ENCODE assay signal across 9 mouse cellular contexts in the genomic region with DNA sequence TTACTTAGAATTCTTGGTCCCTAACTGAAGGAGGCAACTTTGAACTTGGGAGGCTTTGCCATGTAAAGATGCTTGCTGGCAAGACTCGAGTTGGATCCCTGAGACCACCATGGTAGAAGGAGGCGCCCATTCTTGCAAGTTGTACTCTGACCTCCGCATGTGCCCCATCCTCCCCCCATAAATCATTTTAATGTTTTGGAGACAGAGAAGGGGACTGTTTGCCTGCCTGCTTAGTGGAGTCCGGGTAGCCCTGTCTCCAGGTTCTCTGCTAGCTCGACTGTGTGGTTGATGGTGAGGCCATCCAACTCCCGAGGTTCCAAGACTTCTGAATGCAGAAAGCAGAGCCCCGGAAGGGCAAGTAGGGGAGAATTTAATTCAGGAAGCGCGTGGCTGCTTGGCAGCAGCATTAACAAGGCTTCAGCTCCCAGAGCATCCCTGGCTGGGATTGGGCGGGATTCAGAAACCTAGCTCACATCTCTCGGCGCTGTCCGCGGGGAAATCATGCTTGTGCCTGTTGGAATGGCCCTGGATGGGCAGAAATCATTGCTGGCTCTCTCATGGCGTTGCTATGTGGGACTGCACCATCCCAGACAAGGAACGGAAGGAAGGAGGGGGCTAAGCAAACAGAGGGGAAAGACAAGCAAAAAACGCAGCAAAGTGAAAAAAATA.
DNase-seq lines count a peak whose midpoint lies in the region; ATAC-seq and TF ChIP-seq lines count a peak whose summit lies in the region.
"Had no signal": no experiment of that assay in that cellular context is flagged by ENCODE, and none has a peak within 500 bp of the region (broad histone marks: within the 10 kb centered on the region; RNA-seq: fewer than 3 reads in every experiment).

No protein-coding gene starts in this region.

- H3K36me3 ChIP-seq in heart, embryonic 13.5 days: no peaks in the 10 kb centered on the region
- no peaks in the 10 kb centered on the region for H3K36me3 ChIP-seq in hindbrain, embryonic 14.5 days (replicated peaks; ENCODE audit: control insufficient read depth, insufficient read depth)
- no peaks in the 10 kb centered on the region for H3K36me3 ChIP-seq in midbrain, embryonic 12.5 days
- H3K36me3 ChIP-seq: liver, embryonic 15.5 days had no signal

- TF ChIP-seq CTCF in brain, embryonic 14.5 days (IDR thresholded peaks at IDR 0.05; ENCODE audit: borderline replicate concordance, extremely low read depth, insufficient read depth, insufficient read length): no peak

- H3K4me1 ChIP-seq in heart, embryonic 13.5 days: peaks cover 5% of the 10 kb centered on the region; the same call in 1 of the 2 replicates
- peaks cover 30% of the 10 kb centered on the region for H3K4me1 ChIP-seq in hindbrain, embryonic 14.5 days (replicated peaks; ENCODE audit: control insufficient read depth, insufficient read depth, low read length)
- 0 out of 2 replicates have a peak, but pooled peaks cover 5% of the 10 kb centered on the region for H3K4me1 ChIP-seq in midbrain, embryonic 12.5 days

- H3K9ac ChIP-seq in heart, embryonic 13.5 days: no peak overlapping the region
- H3K9ac ChIP-seq in hindbrain, embryonic 14.5 days: peak overlapping the region; percentile 38; the same call in 1 of the 2 replicates
- H3K9ac ChIP-seq in midbrain, embryonic 12.5 days (replicated peaks): no peak overlapping the region
- H3K9ac ChIP-seq: liver, embryonic 15.5 days had no signal

- WGBS in heart, embryonic 13.5 days: 45% methylated on average over 17 of the region's 17 CpGs
- WGBS in hindbrain, embryonic 14.5 days: 44% methylated on average over 17 of the region's 17 CpGs
- 58% methylated on average over 17 of the region's 17 CpGs for WGBS in midbrain, embryonic 12.5 days

- H3K4me2 ChIP-seq in heart, embryonic 13.5 days: peak overlapping the region; percentile 38
- peak overlapping the region; percentile 38 for H3K4me2 ChIP-seq in hindbrain, embryonic 14.5 days (replicated peaks)
- H3K4me2 ChIP-seq in midbrain, embryonic 12.5 days (replicated peaks): peak overlapping the region; percentile 33; the same call in 1 of the 2 replicates
- H3K4me2 ChIP-seq: liver, embryonic 15.5 days had no signal

- H3K27ac ChIP-seq in heart, embryonic 13.5 days (replicated peaks): no peak overlapping the region
- H3K27ac ChIP-seq in hindbrain, embryonic 14.5 days: peak overlapping the region; percentile 65
- H3K27ac ChIP-seq in midbrain, embryonic 12.5 days (replicated peaks): peak overlapping the region; percentile 52
- H3K27ac ChIP-seq: liver, embryonic 15.5 days had no signal

- DNase-seq in heart, postnatal 25 days (ENCODE audit: low spot score): no peak
- DNase-seq in brain, embryonic 14.5 days (ENCODE audit: low read depth): peak; percentile 63
- peak; percentile 60 for DNase-seq in hindbrain, embryonic 14.5 days (ENCODE audit: low spot score)
- DNase-seq in layer of hippocampus, postnatal 36 days: no peak
- no peak for DNase-seq in cerebellum, adult 11 months
- no peak for DNase-seq in layer of hippocampus, postnatal 10 days (ENCODE audit: low spot score in 2 of 2)

- no peak overlapping the region for H3K4me3 ChIP-seq in heart, embryonic 13.5 days
- H3K4me3 ChIP-seq in hindbrain, embryonic 14.5 days (replicated peaks; ENCODE audit: low read length): 0 out of 2 replicates have a peak overlapping the region, but pooled peaks have one; percentile 2
- no peak overlapping the region for H3K4me3 ChIP-seq in midbrain, embryonic 12.5 days
- H3K4me3 ChIP-seq: liver, embryonic 15.5 days had no signal

- intact Hi-C loops in heart, postnatal 25 days (cut with DNase I): no loop called here

- ATAC-seq in heart, embryonic 13.5 days (ENCODE audit: extremely low read depth, insufficient number of reproducible peaks, low FRiP score, low TSS enrichment): no peak
- ATAC-seq in hindbrain, embryonic 14.5 days (ENCODE audit: low FRiP score): 0 out of 2 replicates have a peak, but pooled peaks have one; percentile 31
- no peak for ATAC-seq in midbrain, embryonic 12.5 days (ENCODE audit: low FRiP score, low read depth)

- no peak for TF ChIP-seq POLR2A in brain, embryonic 14.5 days (IDR thresholded peaks at IDR 0.05; ENCODE audit: borderline replicate concordance, extremely low read depth, insufficient read depth, insufficient read length, poor library complexity, severe bottlenecking)

- H3K27me3 ChIP-seq in heart, embryonic 13.5 days (replicated peaks): no peaks in the 10 kb centered on the region; the same call in 1 of the 2 replicates
- no peaks in the 10 kb centered on the region for H3K27me3 ChIP-seq in hindbrain, embryonic 14.5 days (ENCODE audit: control insufficient read depth, insufficient read depth, low read length)
- no peaks in the 10 kb centered on the region for H3K27me3 ChIP-seq in midbrain, embryonic 12.5 days
- H3K27me3 ChIP-seq: liver, embryonic 15.5 days had no signal

- H3K9me3 ChIP-seq in heart, embryonic 13.5 days: no peaks in the 10 kb centered on the region
- H3K9me3 ChIP-seq in hindbrain, embryonic 14.5 days (ENCODE audit: control insufficient read depth, low read length): no peaks in the 10 kb centered on the region
- no peaks in the 10 kb centered on the region for H3K9me3 ChIP-seq in midbrain, embryonic 12.5 days
- H3K9me3 ChIP-seq: liver, embryonic 15.5 days had no signal

Comparison
In these comparisons a context has a peak if more than half of its experiments do, and no peak if none do; other contexts are left out.
1. DNase-seq: peak in brain, embryonic 14.5 days (single experiment) and hindbrain, embryonic 14.5 days (single experiment); none in heart, postnatal 25 days (single experiment), layer of hippocampus, postnatal 36 days (0 of 2), cerebellum, adult 11 months (single experiment) and layer of hippocampus, postnatal 10 days (0 of 2).
2. Peak in every context shown above with its lines, with median percentiles within 50 percentile points of each other: H3K4me2 ChIP-seq.